Mouse (Mus musculus): ENCODE measurements around the gene Sgca.

- TF ChIP-seq CTCF (conservative IDR thresholded peaks at IDR 0.05; ENCODE audit: low read length): no peak
- no peak for TF ChIP-seq POU5F1 (IDR thresholded peaks at IDR 0.05; ENCODE audit: borderline replicate concordance, low read length)
- no peak for TF ChIP-seq NANOG (IDR thresholded peaks at IDR 0.05; ENCODE audit: borderline replicate concordance, low read length)
Measured at GRCm38 (mm10) chr11:94992480-94992753, 16.3 kb upstream of the Sgca start.
